8 mouse cellular contexts compared by ENCODE assay signal in genomic region chr3:86774566-86775443, GRCm38 (mm10).
DNase-seq lines count a peak whose midpoint lies in the region; ATAC-seq lines count a peak whose summit lies in the region.

No protein-coding gene starts in this region.

- H3K27me3 ChIP-seq in forebrain, embryonic 10.5 days (ENCODE audit: poor library complexity, severe bottlenecking) = no peaks in the 10 kb centered on the region
- H3K27me3 ChIP-seq in forebrain, embryonic 11.5 days (ENCODE audit: control insufficient read depth, insufficient read depth, low read length) = no peaks in the 10 kb centered on the region
- no peaks in the 10 kb centered on the region for H3K27me3 ChIP-seq in embryonic facial prominence, embryonic 15.5 days
- H3K27me3 ChIP-seq in kidney, embryonic 16.5 days (ENCODE audit: insufficient read depth, low read length) = no peaks in the 10 kb centered on the region
- H3K27me3 ChIP-seq in midbrain, embryonic 13.5 days = no peaks in the 10 kb centered on the region

- H3K4me2 ChIP-seq in forebrain, embryonic 11.5 days (ENCODE audit: low read depth, low read length, severe bottlenecking) = no peak overlapping the region
- no peak overlapping the region for H3K4me2 ChIP-seq in embryonic facial prominence, embryonic 15.5 days (replicated peaks)
- no peak overlapping the region for H3K4me2 ChIP-seq in kidney, embryonic 16.5 days (replicated peaks; ENCODE audit: low read depth, low read length)
- no peak overlapping the region for H3K4me2 ChIP-seq in midbrain, embryonic 13.5 days (replicated peaks)

- H3K36me3 ChIP-seq in forebrain, embryonic 10.5 days (replicated peaks) = no peaks in the 10 kb centered on the region
- H3K36me3 ChIP-seq in forebrain, embryonic 11.5 days (ENCODE audit: control insufficient read depth, insufficient read depth, low read length) = no peaks in the 10 kb centered on the region
- no peaks in the 10 kb centered on the region for H3K36me3 ChIP-seq in embryonic facial prominence, embryonic 15.5 days
- H3K36me3 ChIP-seq in kidney, embryonic 16.5 days (ENCODE audit: insufficient read depth, low read length) = no peaks in the 10 kb centered on the region
- H3K36me3 ChIP-seq in midbrain, embryonic 13.5 days = peaks cover 21% of the 10 kb centered on the region

- H3K27ac ChIP-seq in forebrain, embryonic 10.5 days = peak overlapping the region; percentile 9; the same call in 1 of the 2 replicates
- H3K27ac ChIP-seq in forebrain, embryonic 11.5 days (ENCODE audit: low read depth, low read length) = no peak overlapping the region
- H3K27ac ChIP-seq in embryonic facial prominence, embryonic 15.5 days (replicated peaks) = peak overlapping the region; percentile 53
- H3K27ac ChIP-seq in kidney, embryonic 16.5 days (ENCODE audit: low read length) = peak overlapping the region; percentile 36
- H3K27ac ChIP-seq in midbrain, embryonic 13.5 days = peak overlapping the region; percentile 56; the same call in 1 of the 2 replicates

- no peak for DNase-seq in forebrain, embryonic 10.5 days (ENCODE audit: extremely low spot score, low spot score)
- no peak for DNase-seq in forebrain, embryonic 11.5 days (ENCODE audit: low spot score)
- DNase-seq in left cerebral cortex, adult 9 months (ENCODE audit: low spot score in 2 of 2) = no peak
- no peak for DNase-seq in cerebellum, postnatal 10 days
- no peak for DNase-seq in adrenal gland, postnatal 25 days

- no peaks in the 10 kb centered on the region for H3K9me3 ChIP-seq in forebrain, embryonic 10.5 days
- no peaks in the 10 kb centered on the region for H3K9me3 ChIP-seq in forebrain, embryonic 11.5 days (ENCODE audit: control insufficient read depth, low read length)
- no peaks in the 10 kb centered on the region for H3K9me3 ChIP-seq in embryonic facial prominence, embryonic 15.5 days (replicated peaks)
- no peaks in the 10 kb centered on the region for H3K9me3 ChIP-seq in kidney, embryonic 16.5 days (ENCODE audit: low read length)
- H3K9me3 ChIP-seq in midbrain, embryonic 13.5 days = no peaks in the 10 kb centered on the region

- 83% methylated on average over 14 of the region's 14 CpGs for WGBS in forebrain, embryonic 10.5 days
- 78% methylated on average over 14 of the region's 14 CpGs for WGBS in forebrain, embryonic 11.5 days
- 44% methylated on average over 14 of the region's 14 CpGs for WGBS in embryonic facial prominence, embryonic 15.5 days
- 58% methylated on average over 14 of the region's 14 CpGs for WGBS in kidney, embryonic 16.5 days
- WGBS in midbrain, embryonic 13.5 days = 53% methylated on average over 14 of the region's 14 CpGs

- peaks cover 12% of the 10 kb centered on the region; the same call in 1 of the 2 replicates for H3K4me1 ChIP-seq in forebrain, embryonic 10.5 days
- 0 out of 2 replicates have a peak, but pooled peaks cover 2% of the 10 kb centered on the region for H3K4me1 ChIP-seq in forebrain, embryonic 11.5 days (replicated peaks; ENCODE audit: control insufficient read depth, insufficient read depth, low read length)
- H3K4me1 ChIP-seq in embryonic facial prominence, embryonic 15.5 days = peaks cover 15% of the 10 kb centered on the region; the same call in 1 of the 2 replicates
- H3K4me1 ChIP-seq in kidney, embryonic 16.5 days (ENCODE audit: insufficient read depth, low read length) = no peaks in the 10 kb centered on the region
- peaks cover 22% of the 10 kb centered on the region for H3K4me1 ChIP-seq in midbrain, embryonic 13.5 days (replicated peaks)

- no peak overlapping the region for H3K4me3 ChIP-seq in forebrain, embryonic 10.5 days
- H3K4me3 ChIP-seq in forebrain, embryonic 11.5 days (ENCODE audit: low read depth, low read length) = no peak overlapping the region
- no peak overlapping the region for H3K4me3 ChIP-seq in embryonic facial prominence, embryonic 15.5 days (replicated peaks)
- H3K4me3 ChIP-seq in kidney, embryonic 16.5 days (ENCODE audit: low read length) = no peak overlapping the region
- no peak overlapping the region for H3K4me3 ChIP-seq in midbrain, embryonic 13.5 days (replicated peaks)

- ATAC-seq in forebrain, embryonic 11.5 days (replicated peaks; ENCODE audit: low FRiP score) = no peak
- ATAC-seq in embryonic facial prominence, embryonic 15.5 days (ENCODE audit: insufficient number of reproducible peaks, low FRiP score, low TSS enrichment, low read depth) = peak; percentile 35; the same call in 1 of the 2 replicates
- ATAC-seq in kidney, embryonic 16.5 days (ENCODE audit: low FRiP score, low TSS enrichment) = no peak
- ATAC-seq in midbrain, embryonic 13.5 days = peak; percentile 38; the same call in 1 of the 2 replicates

- H3K9ac ChIP-seq in forebrain, embryonic 11.5 days (ENCODE audit: low read length) = no peak overlapping the region
- no peak overlapping the region for H3K9ac ChIP-seq in embryonic facial prominence, embryonic 15.5 days
- H3K9ac ChIP-seq in kidney, embryonic 16.5 days (replicated peaks; ENCODE audit: low read length) = no peak overlapping the region
- H3K9ac ChIP-seq in midbrain, embryonic 13.5 days (replicated peaks) = 0 out of 2 replicates have a peak overlapping the region, but pooled peaks have one; percentile 8

Comparison
In these comparisons a context has a peak if more than half of its experiments do, and no peak if none do; other contexts are left out.
1. ATAC-seq: peak in embryonic facial prominence, embryonic 15.5 days (single experiment) and midbrain, embryonic 13.5 days (single experiment); none in forebrain, embryonic 11.5 days (single experiment) and kidney, embryonic 16.5 days (single experiment).